Mouse (Mus musculus) granulocyte monocyte progenitor cell, adult 5-6 weeks (primary cell): Measurements from ENCODE around the gene Cacna1a. TPM values are rescaled to one million over a fixed set of nuclear protein-coding genes. Genes with fewer than 3 reads are reported as not detected.

ENCODE experiments used
- ATAC-seq: replicated peaks from 2 replicates; pipeline ENCODE4 v1.8.0; 2016; ENCODE audit warnings: mild to moderate bottlenecking, moderate TSS enrichment, inconsistent platforms; ENCODE audit not compliant: poor library complexity, severe bottlenecking
- total RNA-seq, 2 experiments: library from RNA; stranded (forward) in 1 of 2; stranded (reverse) in 1 of 2; fragments of 200-712, 200-1000 nt in 1 of 2; fragments of >200 nt in 1 of 2; fragmentation: Nextera tagmentation in 1 of 2; gene quantifications; 2 replicates each; pipeline ENCODE4 v1.2.3; 2014 to 2017

Gene Cacna1a
- total RNA-seq, 2 experiments from 2014 or later: 0.57 to 1.5 TPM

- ATAC-seq: no peak
Measured at GRCm38 (mm10) chr8:84630145-84630544, 241.9 kb downstream of the Cacna1a start.

DNA sequence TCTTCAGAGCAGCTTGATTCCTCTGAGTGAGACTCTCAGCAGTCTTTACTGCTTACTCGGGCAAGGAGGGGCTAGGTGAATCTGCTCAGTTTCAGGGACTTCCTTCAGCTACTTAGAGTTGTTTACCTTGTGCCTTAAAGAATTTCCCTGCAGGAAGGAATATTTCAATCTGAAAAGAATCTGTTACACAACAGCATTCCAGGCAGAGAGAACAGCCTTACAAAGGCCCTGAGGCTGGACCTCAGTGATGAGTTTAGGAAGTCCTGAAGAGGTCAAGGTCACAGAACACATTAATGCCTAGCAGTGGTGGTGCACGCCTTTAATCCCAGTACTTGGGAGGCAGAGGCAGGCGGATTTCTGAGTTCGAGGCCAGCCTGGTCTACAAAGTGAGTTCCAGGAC, 243.6 kb downstream of the Cacna1a start:
- ATAC-seq: no peak

DNA sequence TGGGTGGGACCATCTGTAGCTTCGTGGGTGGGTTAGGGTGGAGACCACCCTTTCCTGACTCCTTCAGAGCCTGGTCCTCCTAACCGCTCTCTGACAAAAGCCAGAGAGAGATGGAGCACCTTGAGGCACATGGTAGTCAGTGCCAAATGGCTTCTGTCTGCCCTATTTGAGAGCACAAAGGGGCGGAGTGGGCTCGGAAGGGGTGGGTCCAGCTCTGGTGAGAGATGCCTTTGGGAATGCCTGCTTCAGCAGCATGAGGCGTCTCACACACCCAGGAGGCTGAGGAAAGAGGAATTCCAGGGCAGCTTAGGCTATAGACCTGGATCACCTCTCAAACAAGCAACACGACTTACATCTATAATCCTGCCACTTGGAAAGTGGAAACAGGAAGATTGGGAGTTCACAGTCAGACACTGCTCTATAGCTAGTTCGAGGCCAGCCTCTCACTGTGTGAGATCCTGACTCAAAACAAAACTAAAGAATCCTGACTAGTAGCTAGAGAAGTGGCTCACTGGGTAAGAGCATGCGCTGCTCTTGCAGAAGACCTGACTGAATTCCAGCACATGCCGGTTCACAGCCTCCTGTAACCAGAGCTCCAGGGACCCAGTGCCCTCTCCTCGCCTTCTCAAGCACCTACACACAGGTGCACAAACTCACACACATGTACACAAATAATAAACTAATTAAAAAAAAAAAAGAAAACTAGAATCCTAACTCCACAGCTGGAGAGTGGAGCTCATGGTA, 245.8 kb downstream of the Cacna1a start:
- no peak for ATAC-seq

DNA sequence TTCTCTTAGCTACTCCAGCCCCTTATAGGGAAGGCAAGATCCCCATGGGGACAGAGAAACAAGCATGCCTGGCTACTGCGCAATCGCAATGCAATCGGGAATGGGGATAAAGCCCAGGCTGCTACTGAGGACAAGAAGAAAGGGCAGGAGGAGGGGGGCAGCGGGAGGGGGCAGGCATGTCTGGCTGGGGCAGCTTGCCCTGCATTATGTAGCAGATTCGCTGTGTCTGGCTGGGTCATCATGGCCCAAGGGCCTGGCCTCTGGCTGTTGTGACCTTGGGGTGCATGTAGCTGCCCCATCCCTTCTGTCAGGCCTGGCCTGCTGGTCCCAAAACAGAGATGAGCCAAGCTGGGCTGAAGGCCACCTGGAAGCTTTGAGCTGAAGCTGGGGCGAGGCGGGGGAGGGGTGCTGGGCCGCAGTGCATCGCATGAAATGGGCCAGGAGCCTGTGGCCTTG, 246.6 kb downstream of the Cacna1a start:
- no peak for ATAC-seq

GRCm38 (mm10) chr8:84635397-84636050, 247.3 kb downstream of the Cacna1a start:
- no peak for ATAC-seq

DNA sequence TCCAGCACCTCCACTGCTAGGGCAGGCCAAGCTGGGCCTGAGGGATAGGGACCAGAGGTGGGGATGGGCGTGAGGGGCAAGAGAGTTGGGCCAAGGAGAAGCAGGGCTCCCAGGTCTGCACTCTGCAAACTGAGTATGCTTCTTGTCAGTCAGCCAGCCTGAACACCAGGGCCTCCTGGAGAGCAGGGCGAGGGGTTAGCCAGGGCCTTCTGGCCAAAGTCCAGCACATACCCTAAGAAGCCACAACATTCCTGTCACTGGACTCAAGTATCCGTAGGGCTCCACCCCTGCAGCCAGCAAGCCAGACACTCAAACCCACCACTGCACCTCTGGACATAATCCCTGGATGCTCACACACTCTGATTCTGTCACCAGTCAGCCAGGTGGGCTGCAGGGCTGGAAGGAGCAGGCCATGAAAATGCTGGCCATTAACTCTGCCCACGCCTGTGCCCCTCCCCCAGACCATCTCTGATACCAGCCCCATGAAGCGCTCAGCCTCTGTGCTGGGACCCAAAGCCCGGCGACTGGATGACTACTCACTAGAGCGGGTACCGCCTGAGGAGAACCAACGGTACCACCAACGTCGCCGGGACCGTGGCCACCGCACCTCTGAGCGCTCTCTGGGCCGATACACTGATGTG, 247.9 kb downstream of the Cacna1a start:
- no peak for ATAC-seq

DNA sequence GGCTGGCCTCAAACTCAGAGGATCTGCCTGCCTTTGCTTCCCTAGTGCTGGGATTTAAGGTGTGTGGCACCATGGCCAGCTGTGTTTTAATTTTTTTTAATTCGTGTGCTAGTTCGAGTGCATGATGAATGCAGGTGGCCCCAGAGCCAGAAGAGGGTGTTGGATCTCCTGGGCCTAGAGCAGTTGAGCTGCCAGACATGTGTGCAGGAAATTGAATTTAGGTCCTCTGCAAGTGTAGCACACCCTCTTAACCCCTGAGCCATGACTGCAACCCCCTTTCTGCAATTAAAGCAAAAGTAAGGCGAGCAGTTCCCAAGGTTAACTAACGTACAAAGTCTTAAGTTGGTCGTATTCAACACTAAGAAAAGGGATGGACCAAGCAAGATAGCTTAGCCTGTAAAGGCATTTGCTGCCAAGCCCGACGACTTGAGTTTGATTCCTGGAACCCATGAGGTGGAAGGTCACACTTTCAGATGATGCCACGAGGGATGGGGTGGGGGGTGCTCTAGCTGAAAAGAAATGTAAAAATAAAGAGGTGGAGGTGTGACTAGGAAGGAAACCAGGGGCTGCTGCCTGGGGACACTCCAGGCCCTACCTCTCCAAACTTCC, 249.8 kb downstream of the Cacna1a start:
- no peak for ATAC-seq

DNA sequence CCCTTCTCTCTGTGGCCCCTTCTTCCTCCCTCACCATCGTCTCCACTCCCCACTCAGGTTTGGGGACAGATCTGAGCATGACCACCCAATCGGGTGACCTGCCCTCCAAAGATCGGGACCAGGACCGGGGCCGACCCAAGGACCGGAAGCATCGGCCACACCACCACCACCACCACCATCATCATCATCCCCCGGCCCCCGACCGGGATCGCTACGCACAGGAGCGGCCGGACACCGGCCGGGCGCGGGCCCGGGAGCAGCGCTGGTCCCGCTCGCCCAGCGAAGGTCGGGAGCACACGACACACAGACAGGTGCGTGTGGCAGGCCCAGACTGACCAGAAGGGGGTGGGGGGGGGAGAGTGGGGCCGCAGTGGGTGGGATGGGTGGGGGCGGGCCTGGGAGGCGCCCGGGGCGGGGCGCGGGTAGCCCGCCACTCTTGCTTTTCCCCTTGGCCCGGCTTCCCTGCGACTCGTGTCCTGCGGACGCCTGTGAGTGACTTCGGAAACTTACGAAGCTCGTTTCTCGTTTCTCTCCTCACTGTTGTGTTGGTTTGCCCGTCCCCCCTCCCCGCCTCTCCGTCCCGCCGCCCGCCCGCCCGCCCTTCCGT, 250.4 kb downstream of the Cacna1a start:
- ATAC-seq: peak; percentile 18; the same call in 1 of the 2 replicates

DNA sequence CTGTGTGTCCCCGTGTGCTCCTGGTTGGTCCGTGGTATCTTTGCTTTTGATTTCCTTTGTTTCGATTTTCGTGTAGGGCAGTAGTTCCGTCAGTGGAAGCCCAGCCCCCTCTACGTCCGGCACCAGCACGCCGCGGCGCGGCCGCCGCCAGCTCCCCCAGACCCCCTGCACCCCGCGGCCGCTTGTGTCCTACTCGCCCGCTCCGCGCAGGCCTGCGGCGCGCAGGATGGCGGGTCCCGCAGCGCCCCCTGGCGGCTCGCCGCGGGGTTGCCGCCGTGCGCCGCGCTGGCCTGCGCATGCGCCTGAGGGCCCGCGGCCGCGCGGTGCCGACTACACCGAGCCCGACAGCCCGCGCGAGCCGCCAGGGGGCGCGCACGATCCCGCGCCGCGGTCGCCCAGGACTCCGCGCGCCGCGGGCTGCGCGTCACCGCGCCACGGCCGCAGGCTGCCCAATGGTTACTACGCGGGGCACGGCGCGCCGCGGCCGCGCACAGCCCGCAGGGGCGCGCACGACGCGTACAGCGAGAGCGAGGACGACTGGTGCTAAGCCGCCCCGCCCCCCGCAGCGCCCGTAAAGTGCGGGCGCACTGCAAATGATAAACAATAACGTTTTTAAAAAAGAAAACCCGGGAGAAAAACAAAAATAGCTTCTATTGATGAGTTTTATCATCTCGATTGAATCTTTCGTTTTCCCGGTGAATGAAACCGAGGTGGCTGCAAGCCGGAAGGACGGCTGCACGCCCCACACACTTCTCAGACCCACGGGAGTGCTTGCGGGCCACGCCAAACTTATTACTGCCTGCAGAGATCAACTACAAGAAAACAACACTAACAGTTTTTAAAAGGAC, 251.1 kb downstream of the Cacna1a start:
- ATAC-seq: peak; percentile 80

GRCm38 (mm10) chr8:84640010-84640588, 251.9 kb downstream of the Cacna1a start:
- ATAC-seq: no peak

GRCm38 (mm10) chr8:84640617-84641294, 252.5 kb downstream of the Cacna1a start:
- ATAC-seq: no peak

DNA sequence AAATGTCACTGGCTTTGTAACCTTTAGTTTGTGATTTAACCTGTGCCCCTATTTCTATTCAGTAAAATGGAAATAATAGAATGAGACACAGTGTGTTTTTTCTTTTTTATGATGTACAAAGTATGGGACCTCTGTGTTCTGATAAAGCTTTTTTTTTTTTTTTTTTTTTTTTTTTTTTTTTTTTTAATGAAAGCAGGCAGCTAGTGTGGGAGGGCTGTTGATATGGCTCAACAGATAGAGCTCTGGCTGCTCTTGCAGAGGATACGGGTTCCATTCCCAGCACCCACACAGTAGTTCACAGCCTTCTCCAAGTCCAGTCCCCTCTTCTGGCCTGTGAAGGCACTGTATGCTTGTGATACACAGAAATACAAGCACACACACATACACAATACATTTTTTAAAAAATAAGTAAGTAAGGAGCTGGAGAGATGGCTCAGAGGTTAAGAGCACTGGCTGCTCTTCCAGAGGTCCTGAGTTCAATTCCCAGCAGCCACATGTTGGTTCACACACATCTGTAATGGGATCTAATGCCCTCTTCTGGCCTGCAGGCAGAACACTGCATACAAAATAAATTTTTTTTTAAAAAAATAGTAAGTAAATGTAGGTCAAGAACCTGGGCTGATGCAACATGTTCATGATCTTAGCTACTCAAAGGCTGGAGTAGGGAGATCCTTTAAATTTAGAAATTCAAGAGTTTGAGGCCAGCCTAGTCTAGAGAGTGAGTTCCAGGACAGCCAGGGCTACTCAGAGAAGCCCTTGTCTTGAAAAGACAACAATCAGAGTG, 253.5 kb downstream of the Cacna1a start:
- no peak for ATAC-seq

DNA sequence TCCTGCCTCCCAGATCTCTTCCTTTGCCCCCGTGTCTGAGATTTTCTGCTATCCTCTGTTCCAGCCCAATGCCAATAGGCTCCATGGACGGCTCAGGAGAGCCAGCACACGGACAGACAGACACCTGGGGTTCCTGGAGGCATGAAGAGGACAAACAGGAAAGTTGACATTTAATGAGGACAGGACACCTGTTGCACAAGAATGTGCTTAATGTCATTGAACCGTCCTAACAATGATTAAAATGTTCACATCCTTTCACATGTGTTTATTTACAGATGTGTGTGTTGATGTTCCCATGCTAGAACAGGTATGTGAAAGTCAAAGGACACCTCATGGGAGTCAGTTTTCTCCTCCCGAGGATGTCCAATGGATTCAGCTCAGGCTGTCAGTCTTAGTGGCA, 254.8 kb downstream of the Cacna1a start:
- ATAC-seq: no peak

GRCm38 (mm10) chr8:84646800-84647199, 258.6 kb downstream of the Cacna1a start:
- ATAC-seq: 0 out of 2 replicates have a peak, but pooled peaks have one; percentile 56

DNA sequence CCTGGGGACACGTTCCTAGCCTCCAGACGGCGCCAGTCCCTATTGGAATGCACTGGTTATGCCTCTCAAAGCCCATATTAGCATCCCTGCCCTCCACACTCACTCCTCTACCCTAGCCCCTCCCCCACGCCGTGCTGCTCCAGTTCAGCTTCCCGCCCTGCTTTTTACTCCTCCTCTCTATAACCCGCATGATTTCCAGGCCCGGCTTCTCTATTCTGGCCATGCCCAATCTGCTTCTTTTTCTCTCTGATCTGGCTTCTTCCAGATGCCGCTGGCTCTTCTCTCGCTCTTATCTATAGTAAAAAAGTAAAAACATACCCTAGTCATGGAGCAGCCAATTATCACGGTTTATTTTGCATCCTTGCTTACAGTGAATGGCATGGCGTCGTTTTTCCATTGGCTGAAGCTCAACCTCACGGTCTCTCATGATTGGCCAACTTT, 259.2 kb downstream of the Cacna1a start:
- ATAC-seq: 0 out of 2 replicates have a peak, but pooled peaks have one; percentile 35

GRCm38 (mm10) chr8:84650213-84650612, 262.0 kb downstream of the Cacna1a start:
- no peak for ATAC-seq

GRCm38 (mm10) chr8:84653092-84653631, 264.9 kb downstream of the Cacna1a start:
- no peak for ATAC-seq
